In the genomic region with DNA sequence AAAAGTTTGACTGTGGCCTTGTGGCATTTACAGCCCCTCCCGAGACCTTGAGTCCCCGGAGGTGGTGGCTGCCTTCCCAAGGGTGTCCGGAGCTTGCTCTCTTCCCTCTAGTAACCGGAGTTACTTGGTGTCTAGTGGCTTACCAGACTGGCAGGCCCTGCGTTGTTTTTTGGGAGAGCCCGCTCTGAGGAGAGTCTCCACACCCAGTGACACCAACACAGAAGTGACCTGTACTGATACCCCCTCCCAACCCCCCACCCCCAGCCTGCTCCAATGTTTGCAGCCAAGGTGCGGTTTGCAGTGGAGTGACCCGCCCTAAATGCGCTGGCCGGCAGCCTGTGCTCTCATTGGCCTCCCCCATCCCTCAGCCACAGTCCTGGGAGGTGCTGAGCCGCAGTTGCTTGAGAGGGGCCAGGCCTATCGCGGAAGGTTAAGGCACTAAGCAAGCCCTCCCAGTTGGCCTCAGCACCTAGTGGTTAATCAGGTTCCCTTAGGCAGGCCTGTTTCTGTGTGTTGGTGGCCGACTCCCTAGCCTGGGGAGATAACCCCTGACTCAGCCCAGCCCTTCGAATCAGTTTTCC, we compare ENCODE assay signal across 8 mouse cellular contexts. TPM values are rescaled to one million over a fixed set of nuclear protein-coding genes. Genes with fewer than 3 reads are reported as not detected.
A peak's percentile ranks its signal among the peaks of the same experiment; 100 is the strongest.
DNase-seq lines count a peak whose midpoint lies in the region; ATAC-seq and TF ChIP-seq lines count a peak whose summit lies in the region.

No protein-coding gene starts in this region.

- H3K79me2 ChIP-seq in C2C12 (ENCODE audit: control insufficient read depth, insufficient read depth): peaks cover 98% of the 10 kb centered on the region

- WGBS in stomach, embryonic 15.5 days: 3% methylated on average over 15 of the region's 15 CpGs

- intact Hi-C loops in heart, postnatal 14 days (cut with DNase I): no loop called here

- ATAC-seq in stomach, embryonic 15.5 days (ENCODE audit: insufficient read depth, low FRiP score, low read depth): peak; percentile 81
- no peak for ATAC-seq in frontal cortex, adult (ENCODE audit: low TSS enrichment)

- peaks cover 45% of the 10 kb centered on the region for H3K36me3 ChIP-seq in C2C12 (ENCODE audit: control insufficient read depth, insufficient read depth)
- H3K36me3 ChIP-seq in stomach, embryonic 15.5 days: peaks cover 20% of the 10 kb centered on the region

- peak overlapping the region; percentile 65 for H3K4me3 ChIP-seq in C2C12 (ENCODE audit: insufficient read depth, poor library complexity, severe bottlenecking)
- H3K4me3 ChIP-seq in stomach, embryonic 15.5 days (replicated peaks): peak overlapping the region; percentile 83

- no peak for TF ChIP-seq CTCF in C2C12 (IDR thresholded peaks at IDR 0.05; ENCODE audit: control insufficient read depth, insufficient read depth, insufficient read length)

- H3K4me2 ChIP-seq in stomach, embryonic 15.5 days: peak overlapping the region; percentile 64

- DNase-seq in adrenal gland, postnatal 25 days: peak; percentile 74
- DNase-seq in fibroblast of lung, adult 2 months (ENCODE audit: low read depth): peak; percentile 88
- DNase-seq in heart, postnatal 14 days: peak; percentile 72 to 75
- peak; percentile 74 to 84 for DNase-seq in kidney, postnatal 4 days
- DNase-seq in mesoderm, embryonic 11.5 days (ENCODE audit: low read depth, low spot score): peak; percentile 58

- H3K4me1 ChIP-seq in stomach, embryonic 15.5 days: peaks cover 39% of the 10 kb centered on the region

- H3K27ac ChIP-seq in stomach, embryonic 15.5 days: peak overlapping the region; percentile 93

- H3K9ac ChIP-seq in stomach, embryonic 15.5 days: peak overlapping the region; percentile 80; the same call in 1 of the 2 replicates

- no peaks in the 10 kb centered on the region for H3K9me3 ChIP-seq in stomach, embryonic 15.5 days

- H3K27me3 ChIP-seq in C2C12 (ENCODE audit: control insufficient read depth, insufficient read depth, insufficient read length): no peaks in the 10 kb centered on the region
- no peaks in the 10 kb centered on the region for H3K27me3 ChIP-seq in stomach, embryonic 15.5 days (replicated peaks)

- H3ac ChIP-seq in C2C12 (ENCODE audit: control insufficient read depth, insufficient read length, low read depth): peak overlapping the region; percentile 82

- H3K79me3 ChIP-seq in C2C12 (ENCODE audit: low read depth): peaks cover 57% of the 10 kb centered on the region

TF ChIP-seq in C2C12, 6 proteins besides CTCF, POLR2A, EP300 and RAD21:
- no peak for TF ChIP-seq FOSL1 (IDR thresholded peaks at IDR 0.05; ENCODE audit: insufficient read depth, low read length, poor library complexity, severe bottlenecking)
- TF ChIP-seq MYOD1 (IDR thresholded peaks at IDR 0.05; ENCODE audit: control insufficient read depth, insufficient read length, low read depth): no peak
- no peak for TF ChIP-seq MAX (IDR thresholded peaks at IDR 0.05)
- TF ChIP-seq MYOG (IDR thresholded peaks at IDR 0.05; ENCODE audit: control insufficient read depth, extremely low read depth, insufficient read length): no peak
- TF ChIP-seq USF1 (IDR thresholded peaks at IDR 0.05; ENCODE audit: low read depth): no peak
- no peak for TF ChIP-seq CEBPB (IDR thresholded peaks at IDR 0.05; ENCODE audit: low read depth)

RNA-seq across cellular contexts. Expression of a gene that starts 6.7 kb away (rescaled TPM):
- polyA plus RNA-seq in C2C12 (2012; fragmentation: generic; extraction: Trizol): 91.5 TPM
- total RNA-seq in adrenal gland, postnatal 25 days (2021): 216 and 296 TPM in 2 replicates
- 100 to 1,000 TPM; 161 to 185 TPM for total RNA-seq in heart, postnatal 14 days (2021)
- 92.6 and 104 TPM in 2 replicates for polyA plus RNA-seq in stomach, embryonic 15.5 days (2015; fragmentation: Nextera tagmentation; extraction: Ambion mirVana)

RNA-seq across cellular contexts. Expression of a gene that starts 20.6 kb away (rescaled TPM):
- 13.0 TPM for polyA plus RNA-seq in C2C12 (2012; fragmentation: generic; extraction: Trizol)
- total RNA-seq in adrenal gland, postnatal 25 days (2021): 91.4 and 104 TPM in 2 replicates
- 10 to 100 TPM; 66.7 to 70.9 TPM for total RNA-seq in heart, postnatal 14 days (2021)
- polyA plus RNA-seq in stomach, embryonic 15.5 days (2015; fragmentation: Nextera tagmentation; extraction: Ambion mirVana): 77.3 and 81.5 TPM in 2 replicates

RNA-seq across cellular contexts. Expression of a gene that starts 31.8 kb away (rescaled TPM):
- polyA plus RNA-seq in C2C12 (2012; fragmentation: generic; extraction: Trizol): 22.8 TPM
- 27.0 TPM in 2 replicates for total RNA-seq in adrenal gland, postnatal 25 days (2021)
- total RNA-seq in heart, postnatal 14 days (2021): 1 to 10 TPM; 8.8 to 9.5 TPM
- 31.5 and 32.0 TPM in 2 replicates for polyA plus RNA-seq in stomach, embryonic 15.5 days (2015; fragmentation: Nextera tagmentation; extraction: Ambion mirVana)

RNA-seq across cellular contexts. Expression of a gene that starts 36.5 kb away (rescaled TPM):
- polyA plus RNA-seq in C2C12 (2012; fragmentation: generic; extraction: Trizol): 23.8 TPM
- 20.7 TPM in 2 replicates for total RNA-seq in adrenal gland, postnatal 25 days (2021)
- total RNA-seq in heart, postnatal 14 days (2021): 10 to 100 TPM in 1 of 2 experiments, 1 to 10 TPM in 1; 9.6 to 13.1 TPM
- polyA plus RNA-seq in stomach, embryonic 15.5 days (2015; fragmentation: Nextera tagmentation; extraction: Ambion mirVana): 22.5 and 25.0 TPM in 2 replicates
